Mouse (Mus musculus) small intestine, adult 2 months (tissue): ENCODE data around the gene Arhgef3. TPM values are rescaled to one million over a fixed set of nuclear protein-coding genes. Genes with fewer than 3 reads are reported as not detected.

ENCODE experiments used
- H3K27ac ChIP-seq: fragments of 200-500 bp; 2 replicates; pipeline ENCODE4 v1.5.1; 2012; ENCODE audit warnings: low read depth, low read length, control low read depth, inconsistent platforms; ENCODE audit not compliant: insufficient read depth
- H3K27me3 ChIP-seq: fragments of 200-500 bp; 2 replicates; pipeline ENCODE4 v1.6.1; 2012; ENCODE audit warnings: mild to moderate bottlenecking, moderate library complexity, low read length, inconsistent platforms; ENCODE audit not compliant: control insufficient read depth, insufficient read depth
- H3K36me3 ChIP-seq: fragments of 200-500 bp; 2 replicates; pipeline ENCODE4 v1.6.1; 2012; ENCODE audit warnings: mild to moderate bottlenecking, low read length, control low read depth, inconsistent platforms; ENCODE audit not compliant: control insufficient read depth, insufficient read depth
- H3K4me1 ChIP-seq: fragments of 200-500 bp; 2 replicates; pipeline ENCODE4 v1.6.1; 2012; ENCODE audit warnings: low read length, inconsistent platforms, mixed read lengths; ENCODE audit not compliant: control insufficient read depth, insufficient read depth, insufficient read length
- H3K4me3 ChIP-seq: fragments of 200-500 bp; 2 replicates; pipeline ENCODE4 v1.5.1; 2012; ENCODE audit warnings: low read depth, mild to moderate bottlenecking, control low read depth, inconsistent platforms, low read length, moderate library complexity
- CTCF ChIP-seq: fragments of 200-500 bp; IDR thresholded peaks from 2 replicates; pipeline ENCODE4 v1.5.1; 2012; ENCODE audit warnings: low read depth, mild to moderate bottlenecking, control low read depth, inconsistent platforms, low read length, moderate library complexity, mixed read lengths; ENCODE audit not compliant: insufficient replicate concordance, insufficient read length; ENCODE audit errors: extremely low read depth
- POLR2A ChIP-seq: fragments of 200-500 bp; IDR thresholded peaks from 2 replicates; pipeline ENCODE4 v1.6.1; 2012; ENCODE audit warnings: low read depth, mild to moderate bottlenecking, control low read depth, inconsistent platforms, low read length, moderate library complexity
- WGBS: fragments of 180-500 bp; shearing (Covaris S2); methylation state at CpG from one replicate; pipeline ENCODE4 v1.1.7; 2018; 5-methylcytosine and 5-hydroxymethylcytosine counted together
- polyA plus RNA-seq: library from polyadenylated mRNA; depleted of rRNA; stranded (reverse); fragments of >200 nt; gene quantifications from 2 replicates; pipeline ENCODE4 v1.2.3, GENCODE M21; 2012

Arhgef3 gene
- polyA plus RNA-seq, 1 experiment, result 7.0 TPM

GRCm38 (mm10) chr14:27149401-27149800 lies 34.7 kb downstream of the Arhgef3 start:
- no peak overlapping the region for H3K27ac ChIP-seq
- no peak overlapping the region for H3K4me3 ChIP-seq
- WGBS, result 85% methylated on average over 5 of the region's 5 CpGs
- H3K27me3 ChIP-seq, result no peaks in the 10 kb centered on the region
- TF ChIP-seq CTCF (no peak), POLR2A (no peak)
- H3K4me1 ChIP-seq, result no peaks in the 10 kb centered on the region
- H3K36me3 ChIP-seq, result no peaks in the 10 kb centered on the region

- Histone ChIP-seq H3K27ac (no peak overlapping the region), H3K36me3 (no peaks in the 10 kb centered on the region), H3K4me1 (no peaks in the 10 kb centered on the region), H3K27me3 (no peaks in the 10 kb centered on the region), H3K4me3 (no peak overlapping the region)
- TF ChIP-seq POLR2A (no peak), CTCF (no peak)
- WGBS, result 60% methylated on average over 6 of the region's 6 CpGs
These were observed 35.4 kb downstream of the Arhgef3 start for GRCm38 (mm10) chr14:27150011-27150640.

- TF ChIP-seq CTCF, result no peak
- no peak for TF ChIP-seq POLR2A
- Histone ChIP-seq H3K4me1 (no peaks in the 10 kb centered on the region), H3K4me3 (no peak overlapping the region), H3K27me3 (no peaks in the 10 kb centered on the region), H3K36me3 (no peaks in the 10 kb centered on the region), H3K27ac (no peak overlapping the region)
- WGBS, result 33% methylated on average over 8 of the region's 8 CpGs
These were observed 36.7 kb downstream of the Arhgef3 start for GRCm38 (mm10) chr14:27151432-27151831.

GRCm38 (mm10) chr14:27155088-27155487 lies 40.4 kb downstream of the Arhgef3 start:
- no peak overlapping the region for H3K27ac ChIP-seq
- H3K4me3 ChIP-seq, result no peak overlapping the region
- no peaks in the 10 kb centered on the region for H3K27me3 ChIP-seq
- TF ChIP-seq POLR2A (no peak), CTCF (no peak)
- WGBS, result 78% methylated on average over 6 of the region's 6 CpGs
- H3K4me1 ChIP-seq, result no peaks in the 10 kb centered on the region
- no peaks in the 10 kb centered on the region for H3K36me3 ChIP-seq

GRCm38 (mm10) chr14:27156032-27156431 lies 41.3 kb downstream of the Arhgef3 start:
- WGBS, result 85% methylated on average over 6 of the region's 6 CpGs
- no peak for TF ChIP-seq POLR2A
- no peak for TF ChIP-seq CTCF
- Histone ChIP-seq H3K36me3 (no peaks in the 10 kb centered on the region), H3K4me3 (no peak overlapping the region), H3K27ac (no peak overlapping the region), H3K4me1 (no peaks in the 10 kb centered on the region), H3K27me3 (no peaks in the 10 kb centered on the region)

GRCm38 (mm10) chr14:27158133-27158532 lies 43.4 kb downstream of the Arhgef3 start:
- Histone ChIP-seq H3K27me3 (no peaks in the 10 kb centered on the region), H3K27ac (no peak overlapping the region), H3K4me1 (no peaks in the 10 kb centered on the region), H3K4me3 (no peak overlapping the region), H3K36me3 (no peaks in the 10 kb centered on the region)
- no peak for TF ChIP-seq CTCF
- TF ChIP-seq POLR2A, result no peak
- 87% methylated on average over 3 of the region's 3 CpGs for WGBS

- Histone ChIP-seq H3K36me3 (no peaks in the 10 kb centered on the region), H3K4me1 (no peaks in the 10 kb centered on the region), H3K27ac (no peak overlapping the region), H3K27me3 (no peaks in the 10 kb centered on the region), H3K4me3 (no peak overlapping the region)
- WGBS, result 76% methylated on average over 2 of the region's 2 CpGs
- TF ChIP-seq CTCF (no peak), POLR2A (no peak)
These were observed 44.1 kb downstream of the Arhgef3 start for GRCm38 (mm10) chr14:27158782-27159181.
